Mouse (Mus musculus) cerebral cortex, adult 2 months (tissue): Measurements from ENCODE around the gene Gnl3l.

Experiments used
- WGBS: fragments of 180-500 bp; shearing (Covaris S2); methylation state at CpG from one replicate; pipeline ENCODE4 v1.1.7; 2018; 5-methylcytosine and 5-hydroxymethylcytosine counted together

The Gnl3l gene

GRCm38 (mm10) chrX:151016938-151017877 is at the start of gene Gnl3l:
TSS of gene Gnl3l (minus strand) at chrX:151017322.
- 5% methylated on average over 43 of the region's 43 CpGs for WGBS

GRCm38 (mm10) chrX:151066071-151066666 is 49.0 kb upstream of the Gnl3l start:
- 78% methylated on average over 7 of the region's 7 CpGs for WGBS

- 53% methylated on average over 3 of the region's 3 CpGs for WGBS
Measured at GRCm38 (mm10) chrX:151061615-151062299, 44.6 kb upstream of the Gnl3l start.

GRCm38 (mm10) chrX:151059346-151059745 is 42.2 kb upstream of the Gnl3l start:
- 44% methylated on average over 1 of the region's 1 CpGs for WGBS

GRCm38 (mm10) chrX:151055559-151055958 is 38.4 kb upstream of the Gnl3l start:
- WGBS, result 31% methylated on average over 1 of the region's 1 CpGs

GRCm38 (mm10) chrX:151054489-151054888 is 37.4 kb upstream of the Gnl3l start:
- 35% methylated on average over 5 of the region's 6 CpGs for WGBS

- 35% methylated on average over 7 of the region's 7 CpGs for WGBS
Measured at GRCm38 (mm10) chrX:151050337-151050736, 33.2 kb upstream of the Gnl3l start.

GRCm38 (mm10) chrX:151049661-151050215 is 32.6 kb upstream of the Gnl3l start:
- 56% methylated on average over 8 of the region's 8 CpGs for WGBS

- 7% methylated on average over 30 of the region's 56 CpGs for WGBS
Measured at GRCm38 (mm10) chrX:151047431-151048058, 30.4 kb upstream of the Gnl3l start.

GRCm38 (mm10) chrX:151046777-151047430 is 29.8 kb upstream of the Gnl3l start:
- WGBS, result 12% methylated on average over 42 of the region's 62 CpGs

- 23% methylated on average over 11 of the region's 11 CpGs for WGBS
Measured at GRCm38 (mm10) chrX:151046321-151046720, 29.2 kb upstream of the Gnl3l start.

GRCm38 (mm10) chrX:151045850-151046249 is 28.7 kb upstream of the Gnl3l start, which contains the start of gene Fgd1:
TSS of gene Fgd1 (plus strand) at chrX:151046150.
- 91% methylated on average over 8 of the region's 8 CpGs for WGBS

- WGBS, result 59% methylated on average over 5 of the region's 5 CpGs
Measured at GRCm38 (mm10) chrX:151041223-151041622, 24.1 kb upstream of the Gnl3l start.

GRCm38 (mm10) chrX:151031400-151031799 is 14.3 kb upstream of the Gnl3l start:
- WGBS, result 72% methylated on average over 3 of the region's 3 CpGs

- 80% methylated on average over 3 of the region's 3 CpGs for WGBS
Measured at GRCm38 (mm10) chrX:151018798-151019197, 1.7 kb upstream of the Gnl3l start.

GRCm38 (mm10) chrX:151017897-151018296 is 775 bp upstream of the Gnl3l start:
- WGBS, result 0% methylated on average over 3 of the region's 3 CpGs

GRCm38 (mm10) chrX:150996775-150997174 is 20.3 kb downstream of the Gnl3l start:
- 50% methylated on average over 3 of the region's 3 CpGs for WGBS

GRCm38 (mm10) chrX:150981621-150982020 is 35.5 kb downstream of the Gnl3l start:
- 38% methylated on average over 1 of the region's 1 CpGs for WGBS

- 76% methylated on average over 5 of the region's 5 CpGs for WGBS
Measured at GRCm38 (mm10) chrX:150975424-150975823, 41.7 kb downstream of the Gnl3l start.

- WGBS, result 34% methylated on average over 2 of the region's 2 CpGs
Measured at GRCm38 (mm10) chrX:150963027-150963426, 54.1 kb downstream of the Gnl3l start.

- WGBS, result 63% methylated on average over 5 of the region's 5 CpGs
Measured at GRCm38 (mm10) chrX:150960702-150961101, 56.4 kb downstream of the Gnl3l start.
